In genomic region chr11:86851714-86852533, GRCm38 (mm10) we compare ENCODE assay signal across 9 mouse cellular contexts. TPM values are rescaled to one million over a fixed set of nuclear protein-coding genes. Genes with fewer than 3 reads are reported as not detected.
A peak's percentile ranks its signal among the peaks of the same experiment; 100 is the strongest.
DNase-seq lines count a peak whose midpoint lies in the region; ATAC-seq and TF ChIP-seq lines count a peak whose summit lies in the region.
"Had no signal": no experiment of that assay in that cellular context is flagged by ENCODE, and none has a peak within 500 bp of the region (broad histone marks: within the 10 kb centered on the region; RNA-seq: fewer than 3 reads in every experiment).

No protein-coding gene starts in this region.

- no peak for TF ChIP-seq CTCF in midbrain, postnatal 0 days (IDR thresholded peaks at IDR 0.05)

- H3K27me3 ChIP-seq in kidney, embryonic 15.5 days, result no peaks in the 10 kb centered on the region
- no peaks in the 10 kb centered on the region for H3K27me3 ChIP-seq in kidney, embryonic 16.5 days (ENCODE audit: insufficient read depth, low read length)
- H3K27me3 ChIP-seq in forebrain, embryonic 12.5 days, result no peaks in the 10 kb centered on the region
- H3K27me3 ChIP-seq in midbrain, postnatal 0 days (ENCODE audit: insufficient read depth, low read length), result no peaks in the 10 kb centered on the region

- DNase-seq in Muller cell, postnatal 12 days (ENCODE audit: inconsistent ontology term), result peak; percentile 73
- no peak for DNase-seq in midbrain, postnatal 0 days (ENCODE audit: low spot score)
- DNase-seq in heart, postnatal 10 days, result no peak
- DNase-seq in embryo, embryonic 9.5 days (ENCODE audit: extremely low spot score), result no peak
- no peak for DNase-seq in layer of hippocampus, adult 18-20 months (ENCODE audit: low spot score in 2 of 2)

- H3K4me3 ChIP-seq in kidney, embryonic 15.5 days (replicated peaks), result no peak overlapping the region
- H3K4me3 ChIP-seq in kidney, embryonic 16.5 days (ENCODE audit: low read length), result no peak overlapping the region
- H3K4me3 ChIP-seq in forebrain, embryonic 12.5 days (replicated peaks), result no peak overlapping the region
- H3K4me3 ChIP-seq in midbrain, postnatal 0 days (ENCODE audit: low read depth, low read length), result no peak overlapping the region
- H3K4me3 ChIP-seq: heart, embryonic 10.5 days had no signal

- H3K27ac ChIP-seq in kidney, embryonic 15.5 days, result peak overlapping the region; percentile 71
- H3K27ac ChIP-seq in kidney, embryonic 16.5 days (ENCODE audit: low read length), result no peak overlapping the region
- peak overlapping the region; percentile 78 for H3K27ac ChIP-seq in forebrain, embryonic 12.5 days
- H3K27ac ChIP-seq in midbrain, postnatal 0 days (ENCODE audit: low read depth, low read length), result peak overlapping the region; percentile 43; the same call in 1 of the 2 replicates
- H3K27ac ChIP-seq: heart, embryonic 10.5 days had no signal

- H3K36me3 ChIP-seq in kidney, embryonic 15.5 days, result no peaks in the 10 kb centered on the region
- H3K36me3 ChIP-seq in kidney, embryonic 16.5 days (ENCODE audit: insufficient read depth, low read length), result no peaks in the 10 kb centered on the region
- H3K36me3 ChIP-seq in forebrain, embryonic 12.5 days (replicated peaks), result no peaks in the 10 kb centered on the region
- no peaks in the 10 kb centered on the region for H3K36me3 ChIP-seq in midbrain, postnatal 0 days (ENCODE audit: insufficient read depth, low read length)
- H3K36me3 ChIP-seq: heart, embryonic 10.5 days had no signal

- H3K9ac ChIP-seq in kidney, embryonic 15.5 days, result no peak overlapping the region
- no peak overlapping the region for H3K9ac ChIP-seq in kidney, embryonic 16.5 days (replicated peaks; ENCODE audit: low read length)
- no peak overlapping the region for H3K9ac ChIP-seq in forebrain, embryonic 12.5 days
- H3K9ac ChIP-seq in midbrain, postnatal 0 days (replicated peaks; ENCODE audit: low read length, poor library complexity, severe bottlenecking), result no peak overlapping the region

- no peaks in the 10 kb centered on the region for H3K9me3 ChIP-seq in kidney, embryonic 15.5 days (replicated peaks)
- H3K9me3 ChIP-seq in kidney, embryonic 16.5 days (ENCODE audit: low read length), result no peaks in the 10 kb centered on the region
- H3K9me3 ChIP-seq in forebrain, embryonic 12.5 days, result no peaks in the 10 kb centered on the region
- no peaks in the 10 kb centered on the region for H3K9me3 ChIP-seq in midbrain, postnatal 0 days (ENCODE audit: low read length)
- H3K9me3 ChIP-seq: heart, embryonic 10.5 days had no signal

- ATAC-seq in kidney, embryonic 15.5 days (replicated peaks; ENCODE audit: low FRiP score), result no peak
- ATAC-seq in kidney, embryonic 16.5 days (ENCODE audit: low FRiP score, low TSS enrichment), result no peak
- ATAC-seq in forebrain, embryonic 12.5 days (ENCODE audit: low FRiP score), result peak; percentile 73
- no peak for ATAC-seq in midbrain, postnatal 0 days (ENCODE audit: low FRiP score)

- 49% methylated on average over 7 of the region's 7 CpGs for WGBS in kidney, embryonic 15.5 days
- 48% methylated on average over 7 of the region's 7 CpGs for WGBS in kidney, embryonic 16.5 days
- 16% methylated on average over 7 of the region's 7 CpGs for WGBS in forebrain, embryonic 12.5 days
- 27% methylated on average over 7 of the region's 7 CpGs for WGBS in midbrain, postnatal 0 days

- H3K4me1 ChIP-seq in kidney, embryonic 15.5 days, result peaks cover 28% of the 10 kb centered on the region
- peaks cover 18% of the 10 kb centered on the region for H3K4me1 ChIP-seq in kidney, embryonic 16.5 days (ENCODE audit: insufficient read depth, low read length)
- H3K4me1 ChIP-seq in forebrain, embryonic 12.5 days, result peaks cover 28% of the 10 kb centered on the region
- H3K4me1 ChIP-seq in midbrain, postnatal 0 days (ENCODE audit: insufficient read depth, low read length), result 0 out of 2 replicates have a peak, but pooled peaks cover 6% of the 10 kb centered on the region

- peak overlapping the region; percentile 40; the same call in 1 of the 2 replicates for H3K4me2 ChIP-seq in kidney, embryonic 15.5 days
- no peak overlapping the region for H3K4me2 ChIP-seq in kidney, embryonic 16.5 days (replicated peaks; ENCODE audit: low read depth, low read length)
- peak overlapping the region; percentile 39 for H3K4me2 ChIP-seq in forebrain, embryonic 12.5 days
- no peak overlapping the region for H3K4me2 ChIP-seq in midbrain, postnatal 0 days (ENCODE audit: low read depth, low read length, poor library complexity, severe bottlenecking)

- intact Hi-C loops in heart, postnatal 10 days (cut with DNase I), result no loop called here

RNA-seq across cellular contexts. Expression of gene Dhx40, which starts 44.4 kb away (rescaled TPM):
- polyA plus RNA-seq in kidney, embryonic 15.5 days (2015; fragmentation: Nextera tagmentation; extraction: Ambion mirVana), result 33.4 and 37.5 TPM in 2 replicates
- 37.8 and 38.4 TPM in 2 replicates for polyA plus RNA-seq in kidney, embryonic 16.5 days (2015; fragmentation: Nextera tagmentation; extraction: Ambion mirVana)
- 44.0 and 48.2 TPM in 2 replicates for polyA plus RNA-seq in forebrain, embryonic 12.5 days (2016; fragmentation: Nextera tagmentation; extraction: Ambion mirVana)
- total RNA-seq in midbrain, postnatal 0 days (2014; rRNA removed), result 14.9 and 18.2 TPM in 2 replicates
- polyA plus RNA-seq in midbrain, postnatal 0 days (2015; fragmentation: Nextera tagmentation; extraction: Ambion mirVana), result 10.2 and 11.1 TPM in 2 replicates
- 10 to 100 TPM; 19.7 to 21.5 TPM for total RNA-seq in heart, postnatal 10 days (2021)
- 10 to 100 TPM; 25.7 to 28.9 TPM for total RNA-seq in layer of hippocampus, adult 18-20 months (2021)

Comparison
In these comparisons a context has a peak if more than half of its experiments do, and no peak if none do; other contexts are left out.
1. H3K4me2 ChIP-seq: peak in kidney, embryonic 15.5 days (single experiment) and forebrain, embryonic 12.5 days (single experiment); none in kidney, embryonic 16.5 days (single experiment) and midbrain, postnatal 0 days (single experiment).